Mouse (Mus musculus) CH12.LX (cell line): ENCODE measurements around the gene Mvb12b.

Experiments used
- CTCF ChIP-seq, 2 experiments: IDR thresholded peaks in 1 of 2; conservative IDR thresholded peaks in 1 of 2; 2 replicates each; pipeline ENCODE4 v1.5.1; 2011 to 2012; ENCODE audit warnings: low read depth in 2 of 2, low read length in 2 of 2, improper control_type of control experiment in 1 of 2, inconsistent platforms in 1 of 2, mild to moderate bottlenecking in 1 of 2, moderate library complexity in 1 of 2
- KAT2A ChIP-seq: IDR thresholded peaks from 2 replicates; pipeline ENCODE4 v1.6.1; 2012; ENCODE audit warnings: low read length, improper control_type of control experiment, inconsistent platforms; ENCODE audit not compliant: insufficient replicate concordance
- MAX ChIP-seq: IDR thresholded peaks from 2 replicates; pipeline ENCODE4 v1.6.1; 2011; ENCODE audit warnings: low read length, improper control_type of control experiment

GRCm38 (mm10) chr2:33824935-33825514, 62.7 kb downstream of the Mvb12b start:
- no peak for TF ChIP-seq CTCF (conservative IDR thresholded peaks at IDR 0.05 in 1 of 2, IDR thresholded peaks at IDR 0.05 in 1 of 2; ENCODE audit: low read depth in 2 of 2, low read length in 2 of 2)
- TF ChIP-seq MAX: no peak
- TF ChIP-seq KAT2A: no peak
